Mouse (Mus musculus): ENCODE results near the gene Samd3. TPM values are rescaled to one million over a fixed set of nuclear protein-coding genes. Genes with fewer than 3 reads are reported as not detected.

Samd3 gene
- 3.5 and 4.1 TPM in 2 replicates for polyA plus RNA-seq (2012; ENCODE audit: low replicate concordance)

GRCm38 (mm10) chr10:26229488-26229887, at the start of gene Samd3:
Gene Samd3, plus strand, starts transcription at chr10:26229707.

Other genes with a start within 250 kb of the Samd3 start
- not detected in 2 replicates for gene Gm9767, start 151.5 kb upstream of the Samd3 start, polyA plus RNA-seq (2012; ENCODE audit: low replicate concordance)
- gene Tmem200a, start 150.7 kb upstream of the Samd3 start, polyA plus RNA-seq (2012; ENCODE audit: low replicate concordance): not detected in 2 replicates
- 13.2 and 54.4 TPM in 2 replicates for gene L3mbtl3, start 146.3 kb downstream of the Samd3 start, polyA plus RNA-seq (2012; ENCODE audit: low replicate concordance)

All from hematopoietic multipotent progenitor cell, adult 10-12 weeks (in vitro differentiated cells).